Mouse (Mus musculus): ENCODE data around the gene Pcnx3.

GRCm38 (mm10) chr19:5680432-5680831 lies 8.3 kb downstream of the Pcnx3 start:
- TF ChIP-seq POLR2A (IDR thresholded peaks at IDR 0.05; ENCODE audit: control insufficient read depth, extremely low read depth, insufficient read depth, low read length, poor library complexity) (no peak), CTCF (IDR thresholded peaks at IDR 0.05; ENCODE audit: borderline replicate concordance, control insufficient read depth, extremely low read depth, insufficient read depth, low read length, poor library complexity) (no peak)
